Mouse (Mus musculus) small intestine, adult 2 months (tissue): ENCODE data around the gene Zswim8.

Source experiments
- CTCF ChIP-seq: fragments of 200-500 bp; IDR thresholded peaks from 2 replicates; pipeline ENCODE4 v1.5.1; 2012; ENCODE audit warnings: low read depth, mild to moderate bottlenecking, control low read depth, inconsistent platforms, low read length, moderate library complexity, mixed read lengths; ENCODE audit not compliant: insufficient replicate concordance, insufficient read length; ENCODE audit errors: extremely low read depth
- POLR2A ChIP-seq: fragments of 200-500 bp; IDR thresholded peaks from 2 replicates; pipeline ENCODE4 v1.6.1; 2012; ENCODE audit warnings: low read depth, mild to moderate bottlenecking, control low read depth, inconsistent platforms, low read length, moderate library complexity

- TF ChIP-seq POLR2A (peak; percentile 51; the same call in 1 of the 2 replicates), CTCF (no peak)
These were observed 4.5 kb upstream of the Zswim8 start, which contains the start of gene Chchd1 for GRCm38 (mm10) chr14:20702741-20703381.
